Mouse (Mus musculus): Measurements from ENCODE around the gene Gpr12. TPM values are rescaled to one million over a fixed set of nuclear protein-coding genes. Genes with fewer than 3 reads are reported as not detected.

The Gpr12 gene
- polyA plus RNA-seq (2014; fragmentation: Nextera tagmentation; extraction: Ambion mirVana), result 1.2 and 1.7 TPM in 2 replicates

DNA sequence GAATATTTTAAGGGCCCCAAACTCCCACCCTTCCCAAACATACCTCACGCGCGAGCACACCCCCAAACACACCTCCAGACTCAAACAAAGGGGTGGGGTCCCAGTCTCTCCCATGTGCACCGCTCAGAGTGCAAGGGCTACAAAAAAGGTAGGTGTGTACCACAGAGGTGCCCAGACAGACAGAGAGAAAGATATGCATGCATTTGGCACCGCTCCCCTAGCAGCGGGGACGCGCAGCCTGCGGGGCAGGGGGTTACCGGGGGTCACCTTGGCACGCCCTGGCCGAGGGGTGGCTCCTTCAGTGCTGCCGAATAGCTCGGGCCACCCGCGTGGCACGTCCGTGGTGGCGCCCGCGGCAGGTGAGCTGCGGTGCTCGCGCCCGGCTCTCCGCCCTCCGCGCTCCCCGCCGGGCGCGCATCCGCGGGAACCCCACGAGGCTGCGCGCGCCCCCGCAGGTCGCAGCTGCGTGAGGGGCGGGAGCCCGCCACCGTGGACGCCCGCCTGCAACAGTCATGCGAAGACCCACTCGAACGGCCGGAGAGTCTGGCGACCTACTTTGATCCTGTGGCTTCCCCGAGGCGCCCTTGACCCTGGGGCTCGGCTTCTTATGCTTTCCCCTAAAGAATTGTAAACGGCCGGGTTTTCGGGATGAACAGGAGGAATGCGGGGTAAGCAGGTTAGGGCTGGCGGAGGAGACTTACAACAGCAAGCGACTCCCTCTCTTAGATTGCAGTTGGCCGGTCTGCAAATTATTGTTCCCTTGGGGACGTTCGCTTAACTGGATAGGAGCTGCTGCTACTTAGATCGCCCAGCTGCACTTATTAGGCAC is at the start of gene Gpr12:
Gpr12 (minus strand) TSS at position 762 of the 829 bp plus-strand sequence.
- Histone ChIP-seq H3K9me3 (ENCODE audit: control insufficient read depth, low read length) (no peaks in the 10 kb centered on the region), H3K36me3 (ENCODE audit: control insufficient read depth, insufficient read depth, low read length) (no peaks in the 10 kb centered on the region), H3K27ac (ENCODE audit: low read depth, low read length) (no peak within 1 kb of the TSS), H3K4me3 (ENCODE audit: low read depth, low read length) (peak within 1 kb of the TSS; percentile 43), H3K27me3 (ENCODE audit: control insufficient read depth, insufficient read depth, low read length) (peaks cover 56% of the 10 kb centered on the region), H3K9ac (ENCODE audit: low read length) (peak within 1 kb of the TSS; percentile 35), H3K4me1 (ENCODE audit: control insufficient read depth, insufficient read depth, low read length) (no peaks in the 10 kb centered on the region; the same call in 1 of the 2 replicates), H3K4me2 (ENCODE audit: low read depth) (peak within 1 kb of the TSS; percentile 72)
- whole genome bisulfite sequencing, result under 1% methylated on average over 62 of the region's 64 CpGs
- peak; percentile 46; the same call in 1 of the 2 replicates for ATAC-seq (ENCODE audit: insufficient read depth, low FRiP score, low TSS enrichment)
- peak; percentile 56 for DNase-seq (ENCODE audit: low spot score)

DNA sequence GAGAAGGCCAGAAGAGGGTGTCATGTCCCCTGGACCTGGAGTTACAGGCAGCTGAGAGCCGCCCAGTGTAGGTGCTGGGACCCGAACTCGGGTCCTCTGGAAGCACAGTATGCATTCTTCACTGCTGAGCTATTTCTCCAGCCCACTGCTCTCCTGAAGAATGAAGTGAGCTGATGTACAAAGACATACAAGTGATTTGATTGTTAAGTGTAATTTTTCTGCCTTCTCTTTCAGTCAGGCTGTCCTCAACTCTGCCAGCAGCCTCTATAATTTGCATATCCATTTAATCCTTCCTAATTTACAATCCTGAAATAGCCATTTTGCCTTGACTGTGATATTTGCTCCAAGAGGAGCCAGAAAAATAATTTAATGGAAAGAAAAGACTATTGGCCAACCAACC is 46.6 kb upstream of the Gpr12 start:
- no peaks in the 10 kb centered on the region for H3K36me3 ChIP-seq (ENCODE audit: control insufficient read depth, insufficient read depth, low read length)
- H3K9me3 ChIP-seq (ENCODE audit: control insufficient read depth, low read length), result no peaks in the 10 kb centered on the region
- H3K4me1 ChIP-seq (ENCODE audit: control insufficient read depth, insufficient read depth, low read length), result no peaks in the 10 kb centered on the region
- no peak overlapping the region for H3K4me3 ChIP-seq (ENCODE audit: low read depth, low read length)
- 80% methylated on average over 3 of the region's 3 CpGs for WGBS
- H3K4me2 ChIP-seq (ENCODE audit: low read depth), result no peak overlapping the region
- DNase-seq (ENCODE audit: low spot score) (no peak), ATAC-seq (ENCODE audit: insufficient read depth, low FRiP score, low TSS enrichment) (no peak)
- H3K27me3 ChIP-seq (ENCODE audit: control insufficient read depth, insufficient read depth, low read length), result no peaks in the 10 kb centered on the region
- no peak overlapping the region for H3K27ac ChIP-seq (ENCODE audit: low read depth, low read length)
- H3K9ac ChIP-seq (ENCODE audit: low read length), result no peak overlapping the region

DNA sequence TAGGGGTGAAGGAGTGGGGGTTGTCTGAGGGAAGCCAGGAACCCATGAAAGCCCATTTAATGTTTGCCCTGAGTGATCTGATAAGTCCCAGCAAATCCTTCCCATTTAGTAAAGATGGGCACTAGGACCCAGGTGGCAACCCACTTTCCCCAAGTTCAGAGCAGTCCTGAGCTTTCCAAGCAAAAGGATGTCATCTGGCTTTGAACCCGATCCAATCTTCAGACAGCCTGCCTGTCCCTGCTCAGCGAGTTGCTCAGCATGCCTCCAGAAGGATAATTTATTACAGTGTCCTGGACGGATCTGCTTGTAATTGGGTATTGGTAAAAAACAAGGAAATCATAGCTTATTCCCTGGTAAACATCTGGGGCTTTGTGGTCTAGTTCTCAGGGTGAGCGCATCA is 45.9 kb upstream of the Gpr12 start:
- Histone ChIP-seq H3K36me3 (ENCODE audit: control insufficient read depth, insufficient read depth, low read length) (no peaks in the 10 kb centered on the region), H3K4me1 (ENCODE audit: control insufficient read depth, insufficient read depth, low read length) (no peaks in the 10 kb centered on the region), H3K4me3 (ENCODE audit: low read depth, low read length) (no peak overlapping the region), H3K27ac (ENCODE audit: low read depth, low read length) (no peak overlapping the region), H3K9ac (ENCODE audit: low read length) (no peak overlapping the region), H3K9me3 (ENCODE audit: control insufficient read depth, low read length) (no peaks in the 10 kb centered on the region), H3K4me2 (ENCODE audit: low read depth) (no peak overlapping the region), H3K27me3 (ENCODE audit: control insufficient read depth, insufficient read depth, low read length) (no peaks in the 10 kb centered on the region)
- 34% methylated on average over 4 of the region's 4 CpGs for WGBS
- no peak for DNase-seq (ENCODE audit: low spot score)
- ATAC-seq (ENCODE audit: insufficient read depth, low FRiP score, low TSS enrichment), result no peak

DNA sequence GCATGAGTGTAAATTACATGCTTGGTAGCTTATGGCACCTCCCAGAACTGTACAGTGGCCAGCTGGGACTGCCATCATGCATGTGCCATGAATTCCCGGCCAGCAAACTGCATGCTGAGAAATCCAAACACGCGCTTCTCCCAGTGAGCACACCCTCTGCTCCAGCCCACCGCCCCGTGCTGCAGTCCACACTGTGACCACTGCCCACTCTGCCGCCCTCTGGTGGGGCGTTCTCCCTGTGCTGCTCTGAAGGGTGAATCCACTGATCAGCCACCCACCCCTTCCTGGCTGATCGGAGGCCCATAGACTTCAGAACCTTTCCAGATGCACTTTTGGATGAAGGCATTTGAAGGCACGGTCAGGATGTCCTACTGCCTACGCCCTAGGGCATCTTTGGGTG is 44.6 kb upstream of the Gpr12 start:
- no peaks in the 10 kb centered on the region for H3K27me3 ChIP-seq (ENCODE audit: control insufficient read depth, insufficient read depth, low read length)
- no peak overlapping the region for H3K4me3 ChIP-seq (ENCODE audit: low read depth, low read length)
- H3K4me2 ChIP-seq (ENCODE audit: low read depth), result no peak overlapping the region
- ATAC-seq (ENCODE audit: insufficient read depth, low FRiP score, low TSS enrichment), result no peak
- no peaks in the 10 kb centered on the region for H3K9me3 ChIP-seq (ENCODE audit: control insufficient read depth, low read length)
- H3K9ac ChIP-seq (ENCODE audit: low read length), result no peak overlapping the region
- no peaks in the 10 kb centered on the region for H3K36me3 ChIP-seq (ENCODE audit: control insufficient read depth, insufficient read depth, low read length)
- H3K27ac ChIP-seq (ENCODE audit: low read depth, low read length), result no peak overlapping the region
- DNase-seq (ENCODE audit: low spot score), result no peak
- no peaks in the 10 kb centered on the region for H3K4me1 ChIP-seq (ENCODE audit: control insufficient read depth, insufficient read depth, low read length)
- WGBS, result 84% methylated on average over 10 of the region's 10 CpGs

DNA sequence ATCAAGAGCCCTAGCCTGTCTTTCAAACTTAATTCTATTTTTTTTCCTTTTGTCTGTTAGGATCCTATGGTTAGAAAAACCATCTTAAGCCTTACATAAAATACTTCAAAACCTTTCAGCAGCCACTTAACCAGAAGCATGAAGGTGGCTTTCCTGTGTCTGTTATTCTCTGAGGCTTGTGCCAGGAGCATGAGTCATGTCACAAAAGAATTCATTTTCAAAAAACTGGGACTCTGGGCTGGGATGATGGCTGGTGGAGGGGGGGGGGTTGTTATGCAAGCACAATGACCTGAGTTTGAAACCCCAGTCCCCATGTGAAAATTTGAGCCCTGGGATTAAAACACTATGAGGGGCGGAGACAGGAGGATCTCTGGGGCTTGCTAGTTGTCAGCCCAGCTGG is 43.8 kb upstream of the Gpr12 start:
- 89% methylated on average over 1 of the region's 1 CpGs for WGBS

DNA sequence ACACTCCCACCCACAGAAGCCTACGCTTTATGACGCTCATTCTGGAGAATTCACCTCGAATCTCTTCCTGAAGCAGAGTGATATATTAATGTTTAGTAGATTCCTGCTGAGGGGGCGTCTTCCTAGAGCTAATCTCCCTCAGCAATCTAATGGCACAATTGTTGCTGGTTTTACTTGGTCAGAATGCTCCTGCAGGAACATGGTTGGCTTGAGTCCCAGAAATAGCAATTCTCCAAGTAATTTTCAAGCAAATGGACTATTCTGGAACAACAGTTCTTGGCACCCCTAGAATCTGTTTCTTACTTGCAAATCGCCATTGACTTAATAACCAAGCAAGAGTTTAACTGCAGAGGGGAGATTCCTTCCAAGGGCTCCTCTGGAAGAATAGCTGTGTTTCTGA is 42.9 kb upstream of the Gpr12 start:
- Histone ChIP-seq H3K9me3 (ENCODE audit: control insufficient read depth, low read length) (no peaks in the 10 kb centered on the region), H3K4me1 (ENCODE audit: control insufficient read depth, insufficient read depth, low read length) (no peaks in the 10 kb centered on the region), H3K36me3 (ENCODE audit: control insufficient read depth, insufficient read depth, low read length) (no peaks in the 10 kb centered on the region), H3K4me2 (ENCODE audit: low read depth) (no peak overlapping the region), H3K4me3 (ENCODE audit: low read depth, low read length) (no peak overlapping the region), H3K27me3 (ENCODE audit: control insufficient read depth, insufficient read depth, low read length) (no peaks in the 10 kb centered on the region), H3K9ac (ENCODE audit: low read length) (no peak overlapping the region), H3K27ac (ENCODE audit: low read depth, low read length) (no peak overlapping the region)
- no peak for DNase-seq (ENCODE audit: low spot score)
- 55% methylated on average over 5 of the region's 5 CpGs for WGBS
- no peak for ATAC-seq (ENCODE audit: insufficient read depth, low FRiP score, low TSS enrichment)

More for the DNA sequence above, 43.8 kb upstream of the Gpr12 start:
- no peak overlapping the region for H3K4me2 ChIP-seq (ENCODE audit: low read depth)
- no peak for DNase-seq (ENCODE audit: low spot score)
- H3K36me3 ChIP-seq (ENCODE audit: control insufficient read depth, insufficient read depth, low read length), result no peaks in the 10 kb centered on the region
- H3K4me1 ChIP-seq (ENCODE audit: control insufficient read depth, insufficient read depth, low read length), result no peaks in the 10 kb centered on the region
- no peak for ATAC-seq (ENCODE audit: insufficient read depth, low FRiP score, low TSS enrichment)
- H3K27ac ChIP-seq (ENCODE audit: low read depth, low read length), result no peak overlapping the region
- H3K4me3 ChIP-seq (ENCODE audit: low read depth, low read length), result no peak overlapping the region
- H3K9me3 ChIP-seq (ENCODE audit: control insufficient read depth, low read length), result no peaks in the 10 kb centered on the region
- H3K9ac ChIP-seq (ENCODE audit: low read length), result no peak overlapping the region
- no peaks in the 10 kb centered on the region for H3K27me3 ChIP-seq (ENCODE audit: control insufficient read depth, insufficient read depth, low read length)

DNA sequence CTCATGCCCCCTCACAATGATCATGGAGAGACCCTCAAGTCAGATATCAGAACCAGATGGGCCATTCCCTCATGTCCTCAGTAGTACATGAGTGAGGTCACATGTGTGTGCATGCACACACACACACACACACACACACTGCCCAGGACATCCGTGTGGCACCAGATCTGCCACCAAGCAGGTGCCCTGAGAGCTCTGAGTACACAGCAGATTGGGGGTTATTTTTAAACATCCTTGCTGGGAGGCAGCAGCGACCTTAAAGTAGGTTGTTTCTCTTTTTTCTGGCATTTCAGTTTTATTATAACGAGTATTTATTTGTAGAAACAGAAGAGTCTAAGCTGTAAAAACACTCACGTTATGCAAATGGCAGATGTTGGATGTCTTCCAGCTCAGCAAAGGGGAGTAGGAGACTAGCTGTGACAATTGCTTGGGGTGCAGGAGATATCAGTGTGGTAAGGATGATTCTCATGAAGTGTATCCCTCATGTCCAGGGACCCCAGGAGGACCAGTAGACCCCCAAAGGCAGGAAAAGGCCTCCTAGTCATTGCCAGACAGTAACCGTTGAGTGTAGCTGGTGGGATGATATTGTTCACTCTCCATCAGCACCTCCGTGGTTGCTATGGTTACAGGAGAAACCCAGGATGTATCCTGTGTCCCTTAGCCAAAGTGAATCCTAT is 40.7 kb upstream of the Gpr12 start:
- Histone ChIP-seq H3K27me3 (ENCODE audit: control insufficient read depth, insufficient read depth, low read length) (no peaks in the 10 kb centered on the region), H3K9ac (ENCODE audit: low read length) (no peak overlapping the region), H3K4me1 (ENCODE audit: control insufficient read depth, insufficient read depth, low read length) (no peaks in the 10 kb centered on the region), H3K4me3 (ENCODE audit: low read depth, low read length) (no peak overlapping the region), H3K4me2 (ENCODE audit: low read depth) (no peak overlapping the region), H3K9me3 (ENCODE audit: control insufficient read depth, low read length) (no peaks in the 10 kb centered on the region), H3K36me3 (ENCODE audit: control insufficient read depth, insufficient read depth, low read length) (no peaks in the 10 kb centered on the region), H3K27ac (ENCODE audit: low read depth, low read length) (no peak overlapping the region)
- ATAC-seq (ENCODE audit: insufficient read depth, low FRiP score, low TSS enrichment) (no peak), DNase-seq (ENCODE audit: low spot score) (no peak)
- WGBS, result 77% methylated on average over 6 of the region's 6 CpGs

DNA sequence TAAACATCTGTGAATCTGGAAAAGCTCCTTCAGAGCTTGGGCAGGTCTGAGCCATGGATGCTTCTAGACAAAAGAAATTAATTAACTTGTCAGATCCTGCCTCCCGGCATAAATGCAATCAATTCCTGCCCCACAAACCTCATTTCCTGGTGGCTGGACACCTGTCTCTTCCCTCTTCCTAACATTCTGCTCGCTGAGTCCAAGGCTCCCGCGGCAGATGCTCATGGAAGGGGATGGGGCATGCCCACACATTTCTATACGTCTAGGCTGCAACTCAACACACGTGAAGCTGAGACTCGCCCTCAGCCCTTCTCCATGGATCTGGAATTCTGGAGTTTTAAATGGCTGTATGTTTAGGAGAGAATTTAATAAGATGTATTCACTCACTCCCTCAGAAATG is 26.8 kb upstream of the Gpr12 start:
- Histone ChIP-seq H3K27ac (ENCODE audit: low read depth, low read length) (no peak overlapping the region), H3K9me3 (ENCODE audit: control insufficient read depth, low read length) (no peaks in the 10 kb centered on the region), H3K36me3 (ENCODE audit: control insufficient read depth, insufficient read depth, low read length) (no peaks in the 10 kb centered on the region), H3K4me3 (ENCODE audit: low read depth, low read length) (no peak overlapping the region), H3K9ac (ENCODE audit: low read length) (no peak overlapping the region), H3K4me1 (ENCODE audit: control insufficient read depth, insufficient read depth, low read length) (no peaks in the 10 kb centered on the region), H3K27me3 (ENCODE audit: control insufficient read depth, insufficient read depth, low read length) (no peaks in the 10 kb centered on the region), H3K4me2 (ENCODE audit: low read depth) (no peak overlapping the region)
- WGBS, result 61% methylated on average over 7 of the region's 7 CpGs
- ATAC-seq (ENCODE audit: insufficient read depth, low FRiP score, low TSS enrichment), result no peak
- no peak for DNase-seq (ENCODE audit: low spot score)

DNA sequence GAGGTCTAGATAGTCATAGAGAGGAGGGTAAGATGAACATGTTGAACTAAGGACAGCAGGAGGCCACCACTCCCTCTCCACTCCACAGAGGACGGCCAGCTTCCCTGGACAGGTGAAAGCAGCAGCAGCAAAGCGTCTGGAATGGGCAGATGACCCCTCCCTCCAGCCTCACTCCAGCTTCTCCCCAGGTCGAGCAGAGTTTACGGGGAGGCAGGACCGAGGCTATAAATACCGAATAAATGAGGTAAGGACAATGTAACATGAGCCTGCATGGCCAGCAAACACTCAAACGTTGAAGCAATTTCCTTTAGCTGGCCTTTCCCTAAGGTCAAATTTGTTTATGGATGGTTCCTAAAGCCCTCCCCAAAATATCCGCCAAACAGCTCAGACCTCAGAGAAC is 26.0 kb upstream of the Gpr12 start:
- ATAC-seq (ENCODE audit: insufficient read depth, low FRiP score, low TSS enrichment) (no peak), DNase-seq (ENCODE audit: low spot score) (no peak)
- Histone ChIP-seq H3K4me2 (ENCODE audit: low read depth) (no peak overlapping the region), H3K27me3 (ENCODE audit: control insufficient read depth, insufficient read depth, low read length) (no peaks in the 10 kb centered on the region), H3K9me3 (ENCODE audit: control insufficient read depth, low read length) (no peaks in the 10 kb centered on the region), H3K36me3 (ENCODE audit: control insufficient read depth, insufficient read depth, low read length) (no peaks in the 10 kb centered on the region), H3K9ac (ENCODE audit: low read length) (no peak overlapping the region), H3K4me3 (ENCODE audit: low read depth, low read length) (no peak overlapping the region), H3K27ac (ENCODE audit: low read depth, low read length) (no peak overlapping the region), H3K4me1 (ENCODE audit: control insufficient read depth, insufficient read depth, low read length) (no peaks in the 10 kb centered on the region)
- 9% methylated on average over 8 of the region's 8 CpGs for WGBS

Measured in neural tube, embryonic 11.5 days (tissue).